Mouse (Mus musculus) small intestine, adult 2 months (tissue): ENCODE results near the gene 2410137M14Rik. TPM values are rescaled to one million over a fixed set of nuclear protein-coding genes. Genes with fewer than 3 reads are reported as not detected.

Experiments
- H3K27ac ChIP-seq: fragments of 200-500 bp; 2 replicates; pipeline ENCODE4 v1.5.1; 2012; ENCODE audit warnings: low read depth, low read length, control low read depth, inconsistent platforms; ENCODE audit not compliant: insufficient read depth
- H3K27me3 ChIP-seq: fragments of 200-500 bp; 2 replicates; pipeline ENCODE4 v1.6.1; 2012; ENCODE audit warnings: mild to moderate bottlenecking, moderate library complexity, low read length, inconsistent platforms; ENCODE audit not compliant: control insufficient read depth, insufficient read depth
- H3K36me3 ChIP-seq: fragments of 200-500 bp; 2 replicates; pipeline ENCODE4 v1.6.1; 2012; ENCODE audit warnings: mild to moderate bottlenecking, low read length, control low read depth, inconsistent platforms; ENCODE audit not compliant: control insufficient read depth, insufficient read depth
- H3K4me1 ChIP-seq: fragments of 200-500 bp; 2 replicates; pipeline ENCODE4 v1.6.1; 2012; ENCODE audit warnings: low read length, inconsistent platforms, mixed read lengths; ENCODE audit not compliant: control insufficient read depth, insufficient read depth, insufficient read length
- H3K4me3 ChIP-seq: fragments of 200-500 bp; 2 replicates; pipeline ENCODE4 v1.5.1; 2012; ENCODE audit warnings: low read depth, mild to moderate bottlenecking, control low read depth, inconsistent platforms, low read length, moderate library complexity
- CTCF ChIP-seq: fragments of 200-500 bp; IDR thresholded peaks from 2 replicates; pipeline ENCODE4 v1.5.1; 2012; ENCODE audit warnings: low read depth, mild to moderate bottlenecking, control low read depth, inconsistent platforms, low read length, moderate library complexity, mixed read lengths; ENCODE audit not compliant: insufficient replicate concordance, insufficient read length; ENCODE audit errors: extremely low read depth
- POLR2A ChIP-seq: fragments of 200-500 bp; IDR thresholded peaks from 2 replicates; pipeline ENCODE4 v1.6.1; 2012; ENCODE audit warnings: low read depth, mild to moderate bottlenecking, control low read depth, inconsistent platforms, low read length, moderate library complexity
- WGBS: fragments of 180-500 bp; shearing (Covaris S2); methylation state at CpG from one replicate; pipeline ENCODE4 v1.1.7; 2018; 5-methylcytosine and 5-hydroxymethylcytosine counted together
- polyA plus RNA-seq: library from polyadenylated mRNA; depleted of rRNA; stranded (reverse); fragments of >200 nt; gene quantifications from 2 replicates; pipeline ENCODE4 v1.2.3, GENCODE M21; 2012; rRNA removed

Gene 2410137M14Rik
- polyA plus RNA-seq, 1 experiment = not detected

DNA sequence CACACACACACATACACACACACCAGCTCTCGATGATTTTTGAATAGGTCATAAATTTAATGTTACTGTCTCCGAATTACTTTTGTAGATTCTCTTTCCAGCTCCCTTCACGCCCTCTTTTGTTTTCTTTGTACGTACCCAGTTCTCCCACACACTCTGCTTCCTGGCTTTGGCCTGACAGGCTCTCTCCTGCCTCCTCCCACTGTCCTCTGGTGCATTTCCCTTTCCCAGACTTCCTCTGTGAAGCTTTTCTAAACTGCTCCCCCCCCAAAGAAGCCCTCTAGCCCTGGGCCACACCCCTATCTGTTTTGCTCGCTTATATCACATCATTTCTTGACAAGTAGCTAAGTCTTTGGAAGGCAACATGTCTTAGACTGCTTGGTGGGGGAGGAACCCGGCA lies 50.8 kb downstream of the 2410137M14Rik start:
- TF ChIP-seq CTCF (no peak), POLR2A (no peak)
- no peaks in the 10 kb centered on the region for H3K4me1 ChIP-seq
- H3K4me3 ChIP-seq = no peak overlapping the region
- H3K36me3 ChIP-seq = no peaks in the 10 kb centered on the region
- WGBS = 65% methylated on average over 6 of the region's 6 CpGs
- 0 out of 2 replicates have a peak, but pooled peaks cover 3% of the 10 kb centered on the region for H3K27me3 ChIP-seq
- H3K27ac ChIP-seq = no peak overlapping the region

DNA sequence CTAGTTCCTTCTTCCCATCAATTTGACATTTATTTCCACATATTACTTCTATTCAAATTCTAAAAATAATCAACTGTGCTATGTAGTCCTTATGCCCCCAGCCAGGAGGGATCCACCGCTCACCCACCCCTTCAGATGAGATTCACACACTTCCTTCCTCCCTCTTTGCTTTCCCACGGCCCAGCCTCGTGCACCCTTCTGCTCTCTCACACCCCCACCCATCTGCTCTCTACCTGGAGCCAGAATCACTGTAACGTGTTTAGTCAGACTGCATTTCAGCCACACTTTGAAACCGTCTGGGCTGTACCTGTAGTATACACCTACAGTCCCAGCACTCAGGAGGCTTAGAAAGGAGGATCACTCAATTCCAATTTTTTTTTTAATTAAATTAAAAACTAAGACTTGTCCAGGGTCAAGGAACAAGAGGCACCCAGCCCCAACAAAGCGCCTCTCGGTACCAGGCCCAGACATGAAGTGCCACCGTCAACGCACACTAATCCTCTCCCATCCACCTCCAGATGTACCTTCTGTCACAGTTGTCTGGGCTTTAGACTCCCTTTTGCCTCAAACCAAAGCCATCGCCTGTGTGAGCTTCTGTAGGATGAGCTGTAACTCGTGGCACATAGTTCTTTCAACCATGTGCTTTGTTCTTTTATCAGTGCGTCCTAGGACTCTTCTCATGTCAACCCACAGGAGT lies 51.7 kb downstream of the 2410137M14Rik start:
- 70% methylated on average over 12 of the region's 12 CpGs for WGBS
- Histone ChIP-seq H3K4me3 (no peak overlapping the region), H3K27me3 (0 out of 2 replicates have a peak, but pooled peaks cover 3% of the 10 kb centered on the region), H3K27ac (no peak overlapping the region), H3K4me1 (no peaks in the 10 kb centered on the region), H3K36me3 (no peaks in the 10 kb centered on the region)
- TF ChIP-seq POLR2A (no peak), CTCF (no peak)

Other genes starting within 250 kb of the 2410137M14Rik start
- gene H2-M10.5, start 208.3 kb downstream of the 2410137M14Rik start, polyA plus RNA-seq = not detected in 2 replicates
- gene H2-M10.6, start 169.1 kb downstream of the 2410137M14Rik start, polyA plus RNA-seq = not detected in 2 replicates
- 15.5 and 37.3 TPM in 2 replicates for gene Trim26, start 144.1 kb downstream of the 2410137M14Rik start, polyA plus RNA-seq
- gene Trim15, start 114.0 kb downstream of the 2410137M14Rik start, polyA plus RNA-seq = 25.0 and 39.3 TPM in 2 replicates
- 0.09 TPM in 1 of 2 replicates, not detected in the other for gene Trim10, start 111.7 kb downstream of the 2410137M14Rik start, polyA plus RNA-seq
- 23.2 and 42.3 TPM in 2 replicates for gene Trim40, start 91.1 kb downstream of the 2410137M14Rik start, polyA plus RNA-seq
- 31.8 and 57.0 TPM in 2 replicates for gene Trim31, start 83.1 kb downstream of the 2410137M14Rik start, polyA plus RNA-seq
- 3.6 and 16.0 TPM in 2 replicates for gene Rnf39, start 38.3 kb downstream of the 2410137M14Rik start, polyA plus RNA-seq
- 16.7 and 31.1 TPM in 2 replicates for gene Ppp1r11, start 29.5 kb downstream of the 2410137M14Rik start, polyA plus RNA-seq
- 14.3 and 23.8 TPM in 2 replicates for gene Znrd1, start 22.7 kb downstream of the 2410137M14Rik start, polyA plus RNA-seq
- 0.18 and 0.25 TPM in 2 replicates for gene Znrd1as, start 22.6 kb downstream of the 2410137M14Rik start, polyA plus RNA-seq
- 0.09 TPM in 1 of 2 replicates, not detected in the other for gene H2-M5, start 8.3 kb upstream of the 2410137M14Rik start, polyA plus RNA-seq
- gene Zfp57, start 19.9 kb upstream of the 2410137M14Rik start, polyA plus RNA-seq = 0.70 and 0.84 TPM in 2 replicates
- gene Mog, start 42.2 kb upstream of the 2410137M14Rik start, polyA plus RNA-seq = not detected in 2 replicates
- gene Gabbr1, start 64.7 kb upstream of the 2410137M14Rik start, polyA plus RNA-seq = 7.3 and 14.5 TPM in 2 replicates
- gene Olfr90, start 107.3 kb upstream of the 2410137M14Rik start, polyA plus RNA-seq = not detected in 2 replicates
- not detected in 2 replicates for gene Olfr91, start 117.0 kb upstream of the 2410137M14Rik start, polyA plus RNA-seq
- not detected in 2 replicates for gene Olfr92, start 138.9 kb upstream of the 2410137M14Rik start, polyA plus RNA-seq
- gene Olfr93, start 180.3 kb upstream of the 2410137M14Rik start, polyA plus RNA-seq = not detected in 2 replicates
- gene Ubd, start 212.7 kb upstream of the 2410137M14Rik start, polyA plus RNA-seq = 0.79 TPM in 1 of 2 replicates, not detected in the other
- gene Olfr94, start 219.8 kb upstream of the 2410137M14Rik start, polyA plus RNA-seq = not detected in 2 replicates
- gene Olfr95, start 231.9 kb upstream of the 2410137M14Rik start, polyA plus RNA-seq = not detected in 2 replicates
- not detected in 2 replicates for gene Olfr96, start 238.9 kb upstream of the 2410137M14Rik start, polyA plus RNA-seq